Mouse (Mus musculus) neural tube, embryonic 11.5 days (tissue): ENCODE results near the gene Igfbp3. TPM values are rescaled to one million over a fixed set of nuclear protein-coding genes. Genes with fewer than 3 reads are reported as not detected.

ENCODE experiments used
- ATAC-seq: fragments of 200-750 bp; cut with Nextera tagmentation; 2 replicates; pipeline ENCODE4 v1.8.0; 2017; ENCODE audit warnings: moderate number of reproducible peaks, mild to moderate bottlenecking, moderate TSS enrichment, moderate library complexity; ENCODE audit not compliant: insufficient read depth, low FRiP score, low TSS enrichment
- DNase-seq: peaks from one replicate; pipeline ENCODE4 v3.0.0-alpha.2; 2015; ENCODE audit warnings: low spot score
- H3K27ac ChIP-seq: fragments of 300-500 bp; sonication (generic); 2 replicates; pipeline ENCODE4 v1.5.1; 2014; ENCODE audit warnings: low read depth, mild to moderate bottlenecking, low read length
- H3K27me3 ChIP-seq: fragments of 300-500 bp; sonication (generic); 2 replicates; pipeline ENCODE4 v1.6.1; 2014; ENCODE audit warnings: mild to moderate bottlenecking, low read length, mixed read lengths; ENCODE audit not compliant: control insufficient read depth, insufficient read depth
- H3K36me3 ChIP-seq: fragments of 300-500 bp; sonication (generic); 2 replicates; pipeline ENCODE4 v1.6.1; 2014; ENCODE audit warnings: mild to moderate bottlenecking, low read length, moderate library complexity, mixed read lengths; ENCODE audit not compliant: control insufficient read depth, insufficient read depth
- H3K4me1 ChIP-seq: fragments of 300-500 bp; sonication (generic); 2 replicates; pipeline ENCODE4 v1.6.1; 2014; ENCODE audit warnings: low read length, mixed read lengths; ENCODE audit not compliant: control insufficient read depth, insufficient read depth
- H3K4me2 ChIP-seq: fragments of 300-500 bp; sonication (generic); 2 replicates; pipeline ENCODE4 v1.6.1; 2014; ENCODE audit warnings: low read depth, mild to moderate bottlenecking, moderate library complexity
- H3K4me3 ChIP-seq: fragments of 300-500 bp; sonication (generic); 2 replicates; pipeline ENCODE4 v1.5.1; 2014; ENCODE audit warnings: low read depth, low read length
- H3K9ac ChIP-seq: fragments of 300-500 bp; sonication (generic); 2 replicates; pipeline ENCODE4 v1.6.1; 2014; ENCODE audit warnings: mild to moderate bottlenecking, low read length
- H3K9me3 ChIP-seq: fragments of 300-500 bp; sonication (generic); 2 replicates; pipeline ENCODE4 v1.6.1; 2016; ENCODE audit warnings: low read length; ENCODE audit not compliant: control insufficient read depth
- WGBS: fragments of 180-500 bp; shearing (Covaris S2); extraction: QIAGEN DNeasy Blood & Tissue Kit; methylation state at CpG from one replicate; pipeline ENCODE4 v1.1.7; 2014; 5-methylcytosine and 5-hydroxymethylcytosine counted together
- polyA plus RNA-seq: library from polyadenylated mRNA; unstranded; fragments of >200 nt; fragmentation: Nextera tagmentation; extraction: Ambion mirVana; gene quantifications from 2 replicates; pipeline ENCODE4 v1.2.1, GENCODE M21; 2014

Gene Igfbp3
- polyA plus RNA-seq, 1 experiment from 2014 or later: 36.4 TPM

DNA sequence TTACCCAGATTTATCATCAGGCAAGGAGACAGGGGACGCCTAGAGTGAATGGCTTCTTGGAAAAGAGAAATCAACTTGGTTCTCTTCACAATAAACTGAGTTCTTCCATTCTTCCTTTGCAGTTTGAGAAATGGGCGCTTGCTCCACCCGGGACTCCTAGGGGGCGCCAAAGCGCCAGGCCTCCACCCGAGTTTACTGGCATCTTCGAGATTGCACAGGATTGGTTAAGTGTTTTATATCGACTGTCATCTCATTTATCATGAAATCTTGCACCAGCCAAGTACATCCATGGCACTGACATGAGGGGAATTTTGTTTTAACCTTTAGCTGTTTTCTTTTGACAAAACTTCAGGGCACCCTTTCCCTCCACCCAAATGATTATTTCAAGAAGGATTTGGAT is 2.0 kb upstream of the Igfbp3 start:
- no peak overlapping the region for H3K9ac ChIP-seq
- DNase-seq: peak; percentile 75
- no peak for ATAC-seq
- no peaks in the 10 kb centered on the region for H3K9me3 ChIP-seq
- WGBS: 20% methylated on average over 8 of the region's 8 CpGs
- H3K4me1 ChIP-seq: peaks cover 11% of the 10 kb centered on the region
- H3K4me2 ChIP-seq: no peak overlapping the region
- no peak overlapping the region for H3K4me3 ChIP-seq
- H3K27ac ChIP-seq: no peak overlapping the region
- no peaks in the 10 kb centered on the region for H3K36me3 ChIP-seq
- peaks cover 14% of the 10 kb centered on the region for H3K27me3 ChIP-seq

DNA sequence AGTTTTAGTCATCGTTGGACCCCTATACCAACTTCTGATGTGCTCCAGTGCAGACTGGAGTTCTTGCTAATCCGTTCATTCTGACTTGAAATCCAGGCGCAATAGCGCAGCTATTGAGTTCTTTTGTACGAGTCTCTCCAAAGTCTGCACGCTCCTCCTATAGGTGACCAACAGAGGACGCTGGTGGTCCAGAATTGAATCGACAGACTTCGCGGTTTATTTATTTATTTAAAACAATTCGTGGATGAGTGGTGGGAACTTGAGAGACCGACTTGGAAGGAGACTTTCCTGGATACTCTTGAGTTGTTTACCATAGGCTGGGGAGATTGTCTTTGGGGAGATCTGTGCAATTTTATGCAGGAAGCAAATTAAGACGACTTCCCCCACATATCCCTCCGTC is 1.0 kb upstream of the Igfbp3 start:
- Histone ChIP-seq H3K9ac (no peak overlapping the region), H3K27me3 (peaks cover 14% of the 10 kb centered on the region), H3K36me3 (no peaks in the 10 kb centered on the region), H3K4me3 (peak overlapping the region; percentile 56; the same call in 1 of the 2 replicates), H3K4me2 (peak overlapping the region; percentile 86), H3K9me3 (no peaks in the 10 kb centered on the region), H3K27ac (no peak overlapping the region), H3K4me1 (peaks cover 11% of the 10 kb centered on the region)
- 9% methylated on average over 14 of the region's 14 CpGs for whole genome bisulfite sequencing
- DNase-seq (peak; percentile 72), ATAC-seq (no peak)

DNA sequence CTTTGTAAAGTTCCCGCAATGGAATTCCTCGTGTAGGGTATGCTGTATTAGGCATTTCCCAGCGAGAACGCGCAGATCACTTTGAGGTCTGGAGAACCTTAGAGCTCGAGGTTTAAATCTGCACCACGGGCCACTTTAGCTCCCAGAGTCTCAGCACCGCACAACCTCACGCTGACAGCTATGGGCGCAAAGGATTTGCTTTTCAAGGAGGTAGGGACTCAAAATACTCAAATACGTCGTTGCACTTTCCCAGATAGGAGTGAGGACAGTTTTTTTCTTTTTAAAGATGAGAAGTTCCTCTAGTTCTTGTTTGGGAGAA is 578 bp upstream of the Igfbp3 start:
- Histone ChIP-seq H3K9ac (no peak overlapping the region), H3K4me2 (peak overlapping the region; percentile 86), H3K36me3 (no peaks in the 10 kb centered on the region), H3K27ac (no peak overlapping the region), H3K9me3 (no peaks in the 10 kb centered on the region), H3K27me3 (peaks cover 14% of the 10 kb centered on the region), H3K4me3 (peak overlapping the region; percentile 56), H3K4me1 (peaks cover 11% of the 10 kb centered on the region)
- WGBS: under 1% methylated on average over 12 of the region's 12 CpGs
- DNase-seq (no peak), ATAC-seq (no peak)

DNA sequence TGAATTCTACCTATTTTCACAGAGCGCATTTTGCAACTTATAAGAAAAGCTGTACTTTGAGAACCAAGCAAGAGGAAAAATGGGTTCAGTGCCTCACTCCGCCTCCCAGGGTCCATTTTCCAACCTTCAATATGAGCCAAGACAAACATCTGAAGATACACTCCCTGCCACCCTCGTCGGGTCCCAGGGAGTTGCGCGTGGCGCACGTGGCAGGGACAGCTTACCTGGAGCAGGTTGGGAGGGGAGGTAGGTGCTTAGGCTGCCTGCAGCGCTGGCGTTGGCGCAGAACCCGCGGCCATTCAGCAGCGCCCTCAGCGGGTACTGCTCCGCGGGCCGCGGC is 592 bp downstream of the Igfbp3 start:
- no peaks in the 10 kb centered on the region for H3K36me3 ChIP-seq
- WGBS: 1% methylated on average over 17 of the region's 19 CpGs
- peaks cover 11% of the 10 kb centered on the region for H3K4me1 ChIP-seq
- H3K9me3 ChIP-seq: no peaks in the 10 kb centered on the region
- H3K27me3 ChIP-seq: peaks cover 14% of the 10 kb centered on the region
- ATAC-seq (no peak; the same call in 1 of the 2 replicates), DNase-seq (no peak)
- peak overlapping the region; percentile 66 for H3K9ac ChIP-seq
- H3K27ac ChIP-seq: no peak overlapping the region
- H3K4me3 ChIP-seq: peak overlapping the region; percentile 56
- peak overlapping the region; percentile 86 for H3K4me2 ChIP-seq

DNA sequence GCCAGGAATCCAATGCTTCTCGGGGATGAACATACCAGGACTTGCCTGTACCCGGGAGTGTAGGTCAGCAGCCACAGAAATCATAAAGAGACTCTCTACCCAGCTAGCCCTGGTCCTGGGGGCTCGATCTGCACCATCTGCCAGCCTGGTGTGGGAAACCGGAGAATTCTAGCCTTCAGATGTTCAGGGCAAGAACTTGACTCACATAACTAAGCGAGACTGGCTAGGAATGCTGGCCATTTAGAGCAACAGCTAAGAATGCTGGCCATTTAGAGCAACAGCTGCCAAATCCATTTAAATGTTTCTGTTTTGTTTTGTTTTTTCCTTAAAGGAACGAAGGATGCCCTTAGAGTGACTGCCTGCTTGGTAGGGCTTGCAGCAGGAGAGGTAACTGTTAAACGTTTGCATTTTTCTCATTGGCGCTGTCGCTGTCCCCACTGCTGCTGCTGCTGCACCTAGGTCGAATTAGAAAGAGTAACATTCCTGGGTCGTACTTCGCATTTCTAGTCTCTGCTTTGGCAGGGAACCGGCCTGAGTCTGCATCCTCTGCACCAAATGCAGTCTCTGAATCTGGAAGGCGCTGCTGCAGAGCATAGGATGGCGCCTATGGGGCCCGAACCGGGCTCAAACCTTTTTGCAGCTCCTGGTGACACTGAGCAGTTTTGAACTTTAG is 1.5 kb downstream of the Igfbp3 start:
- H3K4me2 ChIP-seq: peak overlapping the region; percentile 86; the same call in 1 of the 2 replicates
- no peak overlapping the region for H3K27ac ChIP-seq
- no peak overlapping the region for H3K9ac ChIP-seq
- H3K9me3 ChIP-seq: no peaks in the 10 kb centered on the region
- DNase-seq: no peak
- WGBS: 14% methylated on average over 17 of the region's 17 CpGs
- peak overlapping the region; percentile 56 for H3K4me3 ChIP-seq
- no peak for ATAC-seq
- H3K4me1 ChIP-seq: peaks cover 11% of the 10 kb centered on the region
- no peaks in the 10 kb centered on the region for H3K36me3 ChIP-seq
- peaks cover 14% of the 10 kb centered on the region for H3K27me3 ChIP-seq

DNA sequence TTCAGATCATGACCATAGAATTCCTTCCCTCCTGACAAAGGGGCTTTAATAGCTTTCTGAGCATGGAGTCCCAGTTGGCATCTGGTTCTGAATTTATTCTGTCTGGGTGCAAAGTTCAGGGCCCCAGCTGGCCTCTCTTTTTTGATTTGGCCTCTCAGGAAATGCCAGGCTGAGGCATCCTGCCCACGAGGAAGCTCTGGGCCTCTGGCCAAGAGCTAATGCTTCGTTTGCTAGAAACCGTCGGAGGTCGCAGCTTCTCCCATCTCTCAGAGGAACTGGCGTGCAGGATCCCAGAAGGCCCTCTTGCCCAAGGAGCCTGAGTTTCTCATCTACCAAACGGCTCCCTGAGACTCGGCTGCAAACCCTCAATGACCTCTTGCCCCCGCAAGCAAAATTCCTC is 2.5 kb downstream of the Igfbp3 start:
- Histone ChIP-seq H3K27me3 (peaks cover 14% of the 10 kb centered on the region), H3K36me3 (no peaks in the 10 kb centered on the region), H3K4me1 (peaks cover 11% of the 10 kb centered on the region), H3K4me3 (no peak overlapping the region), H3K4me2 (no peak overlapping the region), H3K9me3 (no peaks in the 10 kb centered on the region), H3K9ac (no peak overlapping the region), H3K27ac (no peak overlapping the region)
- no peak for ATAC-seq
- WGBS: 21% methylated on average over 9 of the region's 9 CpGs
- DNase-seq: peak; percentile 24

DNA sequence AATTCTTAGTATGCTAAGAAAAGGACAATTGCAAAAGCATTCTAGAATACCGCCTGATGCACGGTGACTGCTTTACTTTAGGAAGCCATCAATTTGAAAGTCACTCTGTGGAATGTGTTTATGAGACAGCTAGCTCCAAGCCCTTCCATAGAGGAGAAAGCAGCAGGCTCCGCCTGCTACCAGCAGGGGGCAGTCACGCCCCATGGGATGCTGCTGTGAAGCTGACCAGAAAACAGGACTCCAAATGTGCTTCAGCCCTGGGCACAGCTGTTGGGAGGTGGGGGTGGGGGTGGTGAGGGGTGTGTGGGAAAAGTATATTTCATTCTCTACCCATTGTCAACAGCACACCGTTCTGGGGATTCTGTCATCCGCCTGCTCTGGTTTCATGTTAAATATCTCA is 3.4 kb downstream of the Igfbp3 start:
- H3K4me3 ChIP-seq: no peak overlapping the region
- DNase-seq (peak; percentile 82), ATAC-seq (peak; percentile 20)
- no peaks in the 10 kb centered on the region for H3K36me3 ChIP-seq
- WGBS: 15% methylated on average over 6 of the region's 6 CpGs
- no peak overlapping the region for H3K27ac ChIP-seq
- no peaks in the 10 kb centered on the region for H3K9me3 ChIP-seq
- no peak overlapping the region for H3K4me2 ChIP-seq
- H3K27me3 ChIP-seq: peaks cover 14% of the 10 kb centered on the region
- peaks cover 11% of the 10 kb centered on the region for H3K4me1 ChIP-seq
- no peak overlapping the region for H3K9ac ChIP-seq

DNA sequence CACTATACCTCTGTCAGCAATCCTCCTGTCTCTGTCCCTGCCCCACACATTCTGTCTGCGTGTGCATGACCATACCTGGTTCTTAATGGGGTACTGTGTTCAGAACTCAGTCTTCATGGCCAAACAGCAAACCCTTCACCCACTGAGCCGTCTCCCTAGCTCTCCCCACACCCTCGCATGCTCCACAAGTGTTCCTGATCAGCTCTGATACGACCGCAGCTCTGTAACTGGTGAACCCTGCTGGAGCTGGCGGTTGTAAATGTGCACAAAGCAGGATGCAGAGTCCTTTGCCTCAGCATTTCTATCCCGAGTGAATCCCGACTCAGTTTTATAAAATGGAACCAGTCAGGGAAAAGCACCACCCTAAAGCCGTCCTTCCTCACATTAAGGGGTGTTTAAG is 9.9 kb downstream of the Igfbp3 start:
- Histone ChIP-seq H3K4me3 (no peak overlapping the region), H3K36me3 (no peaks in the 10 kb centered on the region), H3K4me2 (no peak overlapping the region), H3K9me3 (no peaks in the 10 kb centered on the region), H3K4me1 (no peaks in the 10 kb centered on the region), H3K9ac (no peak overlapping the region), H3K27me3 (no peaks in the 10 kb centered on the region), H3K27ac (no peak overlapping the region)
- ATAC-seq (no peak), DNase-seq (no peak)
- WGBS: 89% methylated on average over 9 of the region's 9 CpGs

DNA sequence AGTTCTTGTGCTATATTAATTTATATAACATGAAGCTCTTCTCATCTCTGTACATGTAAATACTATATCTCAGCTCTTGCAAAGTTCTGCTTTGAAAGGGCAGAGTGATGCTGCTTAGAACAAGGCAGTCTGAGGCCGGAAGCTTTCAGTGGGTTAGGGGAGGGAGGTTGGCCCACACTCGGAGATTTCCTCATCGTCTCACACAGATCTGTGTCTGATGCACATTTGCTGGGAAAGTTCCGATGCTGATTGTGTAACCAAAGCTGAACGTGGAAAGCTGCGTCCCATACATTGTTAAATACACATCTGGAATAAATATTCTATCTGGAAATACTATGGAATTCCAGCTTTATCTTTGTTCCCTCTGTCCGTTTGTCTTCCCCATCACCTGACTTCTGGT is 11.5 kb downstream of the Igfbp3 start:
- Histone ChIP-seq H3K9ac (no peak overlapping the region), H3K4me2 (no peak overlapping the region), H3K27ac (no peak overlapping the region), H3K27me3 (no peaks in the 10 kb centered on the region), H3K9me3 (no peaks in the 10 kb centered on the region), H3K4me1 (peaks cover 2% of the 10 kb centered on the region; the same call in 1 of the 2 replicates), H3K4me3 (no peak overlapping the region), H3K36me3 (no peaks in the 10 kb centered on the region)
- WGBS: 85% methylated on average over 7 of the region's 7 CpGs
- DNase-seq: no peak
- ATAC-seq: no peak
